Mouse (Mus musculus) hindbrain, embryonic 16.5 days (tissue): ENCODE measurements around the gene Ddb2. TPM values are rescaled to one million over a fixed set of nuclear protein-coding genes. Genes with fewer than 3 reads are reported as not detected.

Experiments used
- ATAC-seq: fragments of 200-750 bp; cut with Nextera tagmentation; 2 replicates; pipeline ENCODE4 v1.8.0; 2017; ENCODE audit warnings: moderate TSS enrichment, moderate library complexity
- H3K27ac ChIP-seq: fragments of 300-500 bp; sonication (generic); 2 replicates; pipeline ENCODE4 v1.5.1; 2014; ENCODE audit warnings: low read depth, mild to moderate bottlenecking, control low read depth, low read length, moderate library complexity
- H3K27me3 ChIP-seq: fragments of 300-500 bp; sonication (generic); replicated peaks from 2 replicates; pipeline ENCODE4 v1.6.1; 2014; ENCODE audit warnings: low read length; ENCODE audit not compliant: control insufficient read depth, insufficient read depth
- H3K36me3 ChIP-seq: fragments of 300-500 bp; sonication (generic); 2 replicates; pipeline ENCODE4 v1.6.1; 2014; ENCODE audit warnings: mild to moderate bottlenecking, low read length, moderate library complexity, mixed read lengths; ENCODE audit not compliant: control insufficient read depth, insufficient read depth
- H3K4me1 ChIP-seq: fragments of 300-500 bp; sonication (generic); 2 replicates; pipeline ENCODE4 v1.6.1; 2014; ENCODE audit warnings: low read depth, low read length; ENCODE audit not compliant: control insufficient read depth, insufficient read depth
- H3K4me2 ChIP-seq: fragments of 300-500 bp; sonication (generic); 2 replicates; pipeline ENCODE4 v1.6.1; 2014; ENCODE audit warnings: mild to moderate bottlenecking, low read length, control low read depth, moderate library complexity
- H3K4me3 ChIP-seq: fragments of 300-500 bp; sonication (generic); 2 replicates; pipeline ENCODE4 v1.5.1; 2014; ENCODE audit warnings: mild to moderate bottlenecking, low read length, control low read depth, moderate library complexity
- H3K9ac ChIP-seq: fragments of 300-500 bp; sonication (generic); 2 replicates; pipeline ENCODE4 v1.6.1; 2014; ENCODE audit warnings: low read depth, mild to moderate bottlenecking, control low read depth, low read length, moderate library complexity
- H3K9me3 ChIP-seq: fragments of 300-500 bp; sonication (generic); 2 replicates; pipeline ENCODE4 v1.6.1; 2014; ENCODE audit warnings: mild to moderate bottlenecking, low read length, moderate library complexity; ENCODE audit not compliant: control insufficient read depth
- WGBS: fragments of 180-500 bp; shearing (Covaris S2); extraction: QIAGEN DNeasy Blood & Tissue Kit; methylation state at CpG from one replicate; pipeline ENCODE4 v1.1.7; 2014; 5-methylcytosine and 5-hydroxymethylcytosine counted together
- polyA plus RNA-seq: library from polyadenylated mRNA; unstranded; fragments of >200 nt; fragmentation: Nextera tagmentation; extraction: Ambion mirVana; gene quantifications from 2 replicates; pipeline ENCODE4 v1.2.1, GENCODE M21; 2015

Ddb2 gene
- polyA plus RNA-seq, 1 experiment from 2014 or later = 16.1 TPM

- no peaks in the 10 kb centered on the region for H3K9me3 ChIP-seq
- no peak overlapping the region for H3K4me2 ChIP-seq
- H3K4me1 ChIP-seq = peaks cover 15% of the 10 kb centered on the region
- no peak overlapping the region for H3K27ac ChIP-seq
- H3K4me3 ChIP-seq = no peak overlapping the region
- no peak for ATAC-seq
- no peak overlapping the region for H3K9ac ChIP-seq
- 86% methylated on average over 2 of the region's 2 CpGs for WGBS
- peaks cover 33% of the 10 kb centered on the region for H3K36me3 ChIP-seq
- no peaks in the 10 kb centered on the region for H3K27me3 ChIP-seq
Measured at GRCm38 (mm10) chr2:91268706-91269105, 31.9 kb upstream of the Ddb2 start.

GRCm38 (mm10) chr2:91268042-91268441 lies 31.3 kb upstream of the Ddb2 start:
- H3K27me3 ChIP-seq = no peaks in the 10 kb centered on the region
- no peaks in the 10 kb centered on the region for H3K9me3 ChIP-seq
- H3K27ac ChIP-seq = no peak overlapping the region
- peaks cover 28% of the 10 kb centered on the region for H3K36me3 ChIP-seq
- WGBS = 90% methylated on average over 3 of the region's 3 CpGs
- no peak overlapping the region for H3K4me2 ChIP-seq
- no peak overlapping the region for H3K9ac ChIP-seq
- H3K4me3 ChIP-seq = no peak overlapping the region
- H3K4me1 ChIP-seq = peaks cover 15% of the 10 kb centered on the region
- ATAC-seq = no peak

GRCm38 (mm10) chr2:91264711-91265681 lies 28.2 kb upstream of the Ddb2 start, which contains the start of gene Arfgap2:
TSS of gene Arfgap2 (plus strand) at chr2:91264974.
- Histone ChIP-seq H3K9me3 (no peaks in the 10 kb centered on the region), H3K4me3 (peak within 1 kb of the TSS; percentile 81), H3K27me3 (no peaks in the 10 kb centered on the region), H3K27ac (peak within 1 kb of the TSS; percentile 95), H3K4me1 (peaks cover 15% of the 10 kb centered on the region), H3K4me2 (peak within 1 kb of the TSS; percentile 90), H3K9ac (peak within 1 kb of the TSS; percentile 95), H3K36me3 (peaks cover 23% of the 10 kb centered on the region)
- WGBS = 2% methylated on average over 71 of the region's 72 CpGs
- peak; percentile 99 for ATAC-seq

DNA sequence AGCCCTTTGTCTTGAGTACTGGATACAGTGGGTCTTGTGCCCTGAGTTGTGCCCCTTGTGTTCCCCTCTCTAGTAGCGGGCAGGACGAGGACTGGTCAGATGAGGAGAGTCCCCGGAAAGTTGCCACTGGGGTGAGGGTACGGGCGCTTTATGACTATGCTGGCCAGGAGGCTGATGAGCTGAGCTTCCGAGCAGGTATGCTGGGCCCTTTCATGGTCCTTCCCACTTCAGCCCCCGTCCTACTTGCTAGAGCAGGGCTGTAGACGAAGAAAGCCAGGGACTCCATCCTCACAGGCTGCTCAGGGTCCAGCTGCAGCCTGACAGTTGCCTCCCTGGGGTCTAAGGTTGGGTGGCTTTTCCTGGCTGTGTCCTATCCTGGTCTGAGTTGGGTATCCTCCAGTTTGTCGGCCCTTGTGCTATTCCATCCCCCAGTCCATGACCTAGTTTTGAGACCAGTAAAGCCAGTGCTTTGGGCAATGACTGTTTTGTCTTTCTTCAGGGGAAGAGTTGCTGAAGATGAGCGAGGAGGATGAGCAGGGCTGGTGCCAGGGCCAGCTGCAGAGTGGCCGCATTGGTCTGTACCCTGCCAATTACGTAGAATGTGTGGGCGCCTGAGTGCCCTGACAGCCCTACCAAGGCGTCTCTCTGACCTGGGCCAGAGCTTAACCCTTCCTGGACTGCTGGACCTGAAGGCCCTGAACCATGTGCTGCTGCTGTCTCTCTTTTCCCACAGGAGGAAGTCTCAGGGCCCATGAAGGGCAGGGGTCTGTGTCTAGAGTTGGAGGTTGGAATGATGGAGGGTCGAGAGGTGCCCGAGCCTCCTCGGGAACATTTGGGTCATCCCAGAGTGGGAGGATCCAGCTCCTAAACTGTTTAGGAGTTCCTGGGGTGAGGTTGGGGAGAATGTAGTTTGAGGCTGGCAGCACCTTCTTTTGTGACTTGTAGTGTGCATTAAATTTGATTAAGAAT lies 27.2 kb upstream of the Ddb2 start:
- H3K27ac ChIP-seq = peak overlapping the region; percentile 95
- WGBS = 89% methylated on average over 17 of the region's 17 CpGs
- peak overlapping the region; percentile 90 for H3K4me2 ChIP-seq
- H3K36me3 ChIP-seq = peaks cover 15% of the 10 kb centered on the region
- H3K4me1 ChIP-seq = peaks cover 15% of the 10 kb centered on the region
- H3K9ac ChIP-seq = peak overlapping the region; percentile 95
- ATAC-seq = no peak
- H3K4me3 ChIP-seq = peak overlapping the region; percentile 81
- H3K27me3 ChIP-seq = no peaks in the 10 kb centered on the region
- no peaks in the 10 kb centered on the region for H3K9me3 ChIP-seq

DNA sequence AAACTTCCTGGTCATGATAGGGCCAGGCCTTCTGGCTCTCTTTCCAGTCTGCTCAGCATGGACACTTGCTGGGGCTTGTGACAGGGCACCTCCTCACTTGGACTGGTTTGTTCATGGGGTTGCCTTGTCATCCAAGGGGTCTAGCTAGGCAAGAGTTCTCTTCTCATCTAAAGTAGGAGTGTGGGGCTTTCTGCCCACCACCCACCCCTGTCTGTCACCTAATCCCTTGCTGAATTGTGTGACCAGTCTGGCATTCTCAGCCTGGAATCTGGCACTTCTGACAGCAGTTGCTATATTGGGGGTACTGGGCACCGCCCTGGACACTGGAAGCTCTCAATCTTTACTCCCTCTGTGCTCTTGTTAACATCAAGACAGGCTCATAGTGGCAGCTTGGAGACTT lies 22.7 kb upstream of the Ddb2 start:
- no peaks in the 10 kb centered on the region for H3K36me3 ChIP-seq

DNA sequence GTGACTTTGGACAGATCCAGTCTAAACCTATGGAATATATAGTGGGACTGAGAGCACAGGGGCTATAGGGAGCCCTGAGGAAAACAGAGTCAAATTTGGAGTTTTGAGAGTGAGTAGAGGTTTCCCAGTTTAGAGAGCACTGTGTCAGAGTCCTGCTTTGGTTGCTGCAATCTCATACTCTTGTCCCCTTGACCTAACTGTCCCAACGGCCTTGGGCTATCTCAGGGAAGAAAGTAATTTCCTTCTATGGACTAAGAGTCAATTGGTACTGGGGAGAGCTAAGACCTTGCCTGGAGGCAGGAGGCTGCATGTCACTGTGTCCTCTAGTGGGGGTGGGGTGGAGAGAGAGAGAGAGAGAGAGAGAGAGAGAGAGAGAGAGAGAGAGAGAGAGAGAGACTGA lies 22.0 kb upstream of the Ddb2 start:
- Histone ChIP-seq H3K36me3 (no peaks in the 10 kb centered on the region), H3K9ac (no peak overlapping the region), H3K27me3 (peaks cover 4% of the 10 kb centered on the region; the same call in 1 of the 2 replicates), H3K4me3 (no peak overlapping the region), H3K4me1 (peaks cover 20% of the 10 kb centered on the region), H3K4me2 (0 out of 2 replicates have a peak overlapping the region, but pooled peaks have one; percentile 2), H3K9me3 (no peaks in the 10 kb centered on the region), H3K27ac (no peak overlapping the region)
- 55% methylated on average over 1 of the region's 1 CpGs for WGBS
- ATAC-seq = no peak

More for the DNA sequence above, 22.7 kb upstream of the Ddb2 start:
- 90% methylated on average over 1 of the region's 1 CpGs for WGBS
- Histone ChIP-seq H3K27ac (no peak overlapping the region), H3K4me2 (no peak overlapping the region), H3K9me3 (no peaks in the 10 kb centered on the region), H3K9ac (no peak overlapping the region), H3K4me3 (no peak overlapping the region), H3K27me3 (peaks cover 3% of the 10 kb centered on the region; the same call in 1 of the 2 replicates), H3K4me1 (peaks cover 25% of the 10 kb centered on the region)
- ATAC-seq = no peak

DNA sequence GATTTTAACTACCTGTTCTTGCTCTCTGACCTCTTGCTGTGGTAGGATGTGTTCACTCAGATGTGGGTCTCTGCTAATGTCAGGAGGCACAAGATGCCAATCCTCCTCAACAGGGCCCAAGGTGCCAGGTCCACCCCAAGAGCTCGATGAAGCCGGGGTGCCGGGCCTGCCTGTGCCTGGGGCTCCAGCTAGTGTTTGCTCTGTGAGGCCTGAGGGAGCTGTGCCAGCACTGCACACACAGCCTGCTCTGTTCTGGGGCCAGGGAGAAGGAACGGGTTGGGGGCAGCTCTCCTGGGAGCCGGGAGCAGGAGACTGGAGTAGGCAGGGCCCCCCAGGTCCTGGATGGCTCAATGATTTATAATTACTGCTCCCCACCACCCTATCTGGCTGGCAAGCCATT lies 21.3 kb upstream of the Ddb2 start:
- H3K4me3 ChIP-seq = peak overlapping the region; percentile 56
- WGBS = 59% methylated on average over 5 of the region's 5 CpGs
- ATAC-seq = peak; percentile 62
- H3K27me3 ChIP-seq = peaks cover 4% of the 10 kb centered on the region; the same call in 1 of the 2 replicates
- H3K27ac ChIP-seq = peak overlapping the region; percentile 59
- H3K36me3 ChIP-seq = no peaks in the 10 kb centered on the region
- no peaks in the 10 kb centered on the region for H3K9me3 ChIP-seq
- H3K4me2 ChIP-seq = peak overlapping the region; percentile 98
- H3K4me1 ChIP-seq = peaks cover 20% of the 10 kb centered on the region
- peak overlapping the region; percentile 68 for H3K9ac ChIP-seq

DNA sequence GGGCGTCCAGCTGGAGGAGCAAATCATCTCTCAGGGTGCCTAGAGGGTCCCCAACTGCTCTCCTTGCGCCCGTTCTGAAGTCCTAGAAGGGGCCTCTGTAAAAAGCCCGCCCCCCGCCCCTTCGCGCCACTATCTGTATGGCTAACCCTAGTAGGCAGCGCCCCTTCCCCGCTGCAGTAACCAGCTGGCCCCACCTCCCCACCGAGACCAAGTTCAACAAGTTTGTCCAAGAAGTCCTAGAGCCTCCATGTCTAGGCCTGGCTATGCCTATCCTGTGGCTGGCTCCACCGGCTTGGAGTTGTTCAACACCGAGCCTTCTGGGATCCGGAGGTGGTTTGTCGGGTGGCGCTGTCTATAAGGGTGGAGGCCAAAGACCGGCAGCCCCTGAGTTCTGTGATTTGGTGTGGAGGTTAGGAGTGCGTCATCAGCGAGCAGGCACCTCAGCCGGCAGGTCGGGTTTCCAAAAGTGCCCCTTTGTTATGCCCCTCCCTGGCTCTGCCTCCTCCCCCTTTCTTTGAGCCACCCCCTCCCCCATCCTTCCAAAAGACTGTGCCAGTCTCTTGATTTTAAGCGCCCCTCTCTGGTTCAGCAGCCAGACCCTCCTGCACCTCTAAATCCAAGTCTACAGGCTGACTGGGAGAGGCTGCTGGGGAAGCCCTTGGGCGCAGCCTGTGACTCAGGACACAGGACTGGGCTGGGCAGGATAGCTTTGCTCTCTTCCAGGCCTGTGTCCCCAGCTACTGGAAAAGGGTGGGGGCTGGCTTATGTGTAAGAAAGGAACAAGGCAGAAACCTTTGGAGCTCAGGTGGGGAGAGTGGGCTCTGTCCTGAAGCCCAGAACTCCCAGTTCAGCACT lies 20.6 kb upstream of the Ddb2 start:
- H3K9ac ChIP-seq = peak overlapping the region; percentile 68
- peak overlapping the region; percentile 98 for H3K4me2 ChIP-seq
- peak overlapping the region; percentile 31 for H3K27ac ChIP-seq
- H3K4me1 ChIP-seq = peaks cover 20% of the 10 kb centered on the region
- peaks cover 4% of the 10 kb centered on the region; the same call in 1 of the 2 replicates for H3K27me3 ChIP-seq
- ATAC-seq = peak; percentile 65
- no peaks in the 10 kb centered on the region for H3K36me3 ChIP-seq
- peak overlapping the region; percentile 56 for H3K4me3 ChIP-seq
- under 1% methylated on average over 19 of the region's 22 CpGs for WGBS
- no peaks in the 10 kb centered on the region for H3K9me3 ChIP-seq
